Mouse (Mus musculus): Measurements from ENCODE around the gene Glt1d1. TPM values are rescaled to one million over a fixed set of nuclear protein-coding genes. Genes with fewer than 3 reads are reported as not detected.
A peak's percentile ranks its signal among the peaks of the same experiment; 100 is the strongest.

Glt1d1 gene
- total and polyA plus RNA-seq, 3 experiments: 0.19 TPM; not detected in 2

- Histone ChIP-seq H3K4me3 (ENCODE audit: control insufficient read depth in 1 of 2, insufficient read depth in 1 of 2, low read depth in 2 of 2, low read length in 2 of 2) (peak overlapping the region; percentile 63 to 92), H3K27ac (ENCODE audit: control insufficient read depth, low read depth, low read length) (no peak overlapping the region), H3K4me1 (ENCODE audit: control insufficient read depth in 1 of 2, insufficient read depth in 2 of 2, low read length in 2 of 2) (peaks cover 7 to 34% of the 10 kb centered on the region in 2 experiments), H3K9ac (ENCODE audit: control insufficient read depth, low read depth, low read length, poor library complexity, severe bottlenecking) (peak overlapping the region; percentile 98), H3K9me3 (replicated peaks; ENCODE audit: insufficient read depth, low read length) (no peaks in the 10 kb centered on the region), H3K36me3 (ENCODE audit: control insufficient read depth in 1 of 2, insufficient read depth in 2 of 2, low read length in 2 of 2) (peaks cover 2 to 24% of the 10 kb centered on the region in 2 experiments), H3K27me3 (ENCODE audit: control insufficient read depth in 1 of 2, insufficient read depth in 2 of 2, low read length in 2 of 2) (no peaks in the 10 kb centered on the region), H3K79me2 (ENCODE audit: control insufficient read depth, insufficient read depth, low read length, poor library complexity) (peaks cover 66% of the 10 kb centered on the region)
- no peak for DNase-seq (ENCODE audit: low read depth, low spot score)
- TF ChIP-seq MXI1 (IDR thresholded peaks at IDR 0.05; ENCODE audit: low read depth, low read length): no peak
- no peak for TF ChIP-seq USF2 (IDR thresholded peaks at IDR 0.05; ENCODE audit: borderline replicate concordance in 1 of 2, insufficient read depth in 1 of 2, low read depth in 1 of 2, low read length in 2 of 2)
- TF ChIP-seq POLR2AphosphoS2 (IDR thresholded peaks at IDR 0.05; ENCODE audit: low read length): no peak
- TF ChIP-seq JUND (IDR thresholded peaks at IDR 0.05; ENCODE audit: low read depth, low read length): no peak
- TF ChIP-seq POLR2A (IDR thresholded peaks at IDR 0.05; ENCODE audit: control insufficient read depth in 1 of 2, insufficient read depth in 1 of 2, low read depth in 1 of 2, low read length in 2 of 2, poor library complexity in 1 of 2): no peak
- TF ChIP-seq SIN3A (IDR thresholded peaks at IDR 0.05; ENCODE audit: low read length): no peak
Measured at GRCm38 (mm10) chr5:127615459-127615858, 16.6 kb upstream of the Glt1d1 start.

- no peak overlapping the region for H3K27ac ChIP-seq (ENCODE audit: control insufficient read depth, low read depth, low read length)
- H3K79me2 ChIP-seq (ENCODE audit: control insufficient read depth, insufficient read depth, low read length, poor library complexity): peaks cover 59% of the 10 kb centered on the region
- no peaks in the 10 kb centered on the region for H3K9me3 ChIP-seq (replicated peaks; ENCODE audit: insufficient read depth, low read length)
- TF ChIP-seq CHD2 (IDR thresholded peaks at IDR 0.05; ENCODE audit: low read length) (no peak), SMC3 (IDR thresholded peaks at IDR 0.05; ENCODE audit: low read depth, low read length) (no peak), POLR2AphosphoS5 (IDR thresholded peaks at IDR 0.05; ENCODE audit: borderline replicate concordance, low read depth, low read length) (no peak)
- H3K4me3 ChIP-seq (ENCODE audit: control insufficient read depth in 1 of 2, insufficient read depth in 1 of 2, low read depth in 2 of 2, low read length in 2 of 2): peak overlapping the region; percentile 63 to 92
- peak overlapping the region; percentile 98 for H3K9ac ChIP-seq (ENCODE audit: control insufficient read depth, low read depth, low read length, poor library complexity, severe bottlenecking)
- H3K36me3 ChIP-seq (ENCODE audit: control insufficient read depth in 1 of 2, insufficient read depth in 2 of 2, low read length in 2 of 2): peaks cover 0 to 21% of the 10 kb centered on the region in 2 experiments; a peak in 3 of 4 replicates
- no peaks in the 10 kb centered on the region for H3K27me3 ChIP-seq (ENCODE audit: control insufficient read depth in 1 of 2, insufficient read depth in 2 of 2, low read length in 2 of 2)
- H3K4me1 ChIP-seq (ENCODE audit: control insufficient read depth in 1 of 2, insufficient read depth in 2 of 2, low read length in 2 of 2): peaks cover 5 to 30% of the 10 kb centered on the region in 2 experiments
- DNase-seq (ENCODE audit: low read depth, low spot score): peak; percentile 23
Measured at GRCm38 (mm10) chr5:127616151-127616550, 15.9 kb upstream of the Glt1d1 start.

- peaks cover 0 to 14% of the 10 kb centered on the region in 2 experiments; a peak in 3 of 4 replicates for H3K36me3 ChIP-seq (ENCODE audit: control insufficient read depth in 1 of 2, insufficient read depth in 2 of 2, low read length in 2 of 2)
- no peaks in the 10 kb centered on the region for H3K9me3 ChIP-seq (replicated peaks; ENCODE audit: insufficient read depth, low read length)
- peaks cover 0 to 23% of the 10 kb centered on the region in 2 experiments; a peak in 3 of 4 replicates for H3K4me1 ChIP-seq (ENCODE audit: control insufficient read depth in 1 of 2, insufficient read depth in 2 of 2, low read length in 2 of 2)
- H3K27ac ChIP-seq (ENCODE audit: control insufficient read depth, low read depth, low read length): peak overlapping the region; percentile 30
- DNase-seq (ENCODE audit: low read depth, low spot score): peak; percentile 97
- peak overlapping the region; percentile 98 for H3K9ac ChIP-seq (ENCODE audit: control insufficient read depth, low read depth, low read length, poor library complexity, severe bottlenecking)
- H3K79me2 ChIP-seq (ENCODE audit: control insufficient read depth, insufficient read depth, low read length, poor library complexity): peaks cover 50% of the 10 kb centered on the region
- H3K27me3 ChIP-seq (ENCODE audit: control insufficient read depth in 1 of 2, insufficient read depth in 2 of 2, low read length in 2 of 2): no peaks in the 10 kb centered on the region
- H3K4me3 ChIP-seq (ENCODE audit: control insufficient read depth in 1 of 2, insufficient read depth in 1 of 2, low read depth in 2 of 2, low read length in 2 of 2): peak overlapping the region; percentile 63 to 92
- TF ChIP-seq GABPA (IDR thresholded peaks at IDR 0.05; ENCODE audit: low read depth, low read length): no peak
- TF ChIP-seq POLR2AphosphoS2 (IDR thresholded peaks at IDR 0.05; ENCODE audit: low read length): 0 out of 2 replicates have a peak, but pooled peaks have one; percentile 55
- TF ChIP-seq GATA1 (IDR thresholded peaks at IDR 0.05; ENCODE audit: low read depth, low read length): no peak
- TF ChIP-seq POLR2A (IDR thresholded peaks at IDR 0.05; ENCODE audit: control insufficient read depth in 1 of 2, insufficient read depth in 1 of 2, low read depth in 1 of 2, low read length in 2 of 2, poor library complexity in 1 of 2): peak; percentile 92 to 93
- TF ChIP-seq CHD2 (IDR thresholded peaks at IDR 0.05; ENCODE audit: low read length): peak; percentile 96
- peak; percentile 66; the same call in 1 of the 2 replicates for TF ChIP-seq TCF12 (IDR thresholded peaks at IDR 0.05; ENCODE audit: low read depth, low read length)
- TF ChIP-seq MXI1 (IDR thresholded peaks at IDR 0.05; ENCODE audit: low read depth, low read length): peak; percentile 75
- TF ChIP-seq RAD21 (IDR thresholded peaks at IDR 0.05; ENCODE audit: low read depth, low read length): no peak
- peak; percentile 79 for TF ChIP-seq NELFE (IDR thresholded peaks at IDR 0.05; ENCODE audit: low read depth, low read length)
- no peak for TF ChIP-seq RCOR1 (IDR thresholded peaks at IDR 0.05; ENCODE audit: low read depth, low read length)
- peak; percentile 94 for TF ChIP-seq SIN3A (IDR thresholded peaks at IDR 0.05; ENCODE audit: low read length)
- no peak for TF ChIP-seq EP300 (IDR thresholded peaks at IDR 0.05; ENCODE audit: low read depth in 1 of 2, low read length in 2 of 2)
- no peak for TF ChIP-seq MYC (IDR thresholded peaks at IDR 0.05; ENCODE audit: low read depth, low read length)
- peak; percentile 96 for TF ChIP-seq ELF1 (IDR thresholded peaks at IDR 0.05; ENCODE audit: low read depth, low read length)
- peak; percentile 42; the same call in 1 of the 2 replicates for TF ChIP-seq ZMIZ1 (IDR thresholded peaks at IDR 0.05; ENCODE audit: low read depth, low read length)
- peak; percentile 66; the same call in 1 of the 2 replicates for TF ChIP-seq MAX (IDR thresholded peaks at IDR 0.05; ENCODE audit: low read length)
- peak; percentile 81; the same call in 1 of the 2 replicates for TF ChIP-seq MAZ (IDR thresholded peaks at IDR 0.05; ENCODE audit: low read depth, low read length)
- TF ChIP-seq CHD1 (IDR thresholded peaks at IDR 0.05; ENCODE audit: low read depth, low read length): no peak
- TF ChIP-seq KAT2A (conservative IDR thresholded peaks at IDR 0.05; ENCODE audit: low read depth, low read length): no peak; the same call in 1 of the 2 replicates
- TF ChIP-seq TBP (IDR thresholded peaks at IDR 0.05; ENCODE audit: low read depth, low read length): peak; percentile 93
Measured at GRCm38 (mm10) chr5:127616884-127617635, 15.0 kb upstream of the Glt1d1 start.

Measured in MEL (cell line).